Mouse (Mus musculus) C2C12 (cell line): ENCODE results near the gene Rasgef1b.

Experiments used
- CTCF ChIP-seq: IDR thresholded peaks from one replicate; pipeline ENCODE4 v1.5.1; 2011; ENCODE audit not compliant: control insufficient read depth, insufficient read depth, insufficient read length
- MAX ChIP-seq: IDR thresholded peaks from one replicate; pipeline ENCODE4 v1.6.1; 2011; ENCODE audit warnings: mild to moderate bottlenecking, control low read depth
- MYOG ChIP-seq: IDR thresholded peaks from one replicate; pipeline ENCODE4 v1.6.1; 2011; ENCODE audit not compliant: control insufficient read depth, insufficient read length; ENCODE audit errors: extremely low read depth

- TF ChIP-seq CTCF: no peak
- TF ChIP-seq MYOG: no peak
- TF ChIP-seq MAX: no peak
Measured at GRCm38 (mm10) chr5:99478716-99479115, 250.1 kb downstream of the Rasgef1b start.
